Mouse (Mus musculus) heart, embryonic 16.5 days (tissue): Measurements from ENCODE around the gene Helb. TPM values are rescaled to one million over a fixed set of nuclear protein-coding genes. Genes with fewer than 3 reads are reported as not detected.
A peak's percentile ranks its signal among the peaks of the same experiment; 100 is the strongest.

Source experiments
- ATAC-seq: fragments of 200-750 bp; cut with Nextera tagmentation; replicated peaks from 2 replicates; pipeline ENCODE4 v1.8.0; 2017; ENCODE audit warnings: moderate number of reproducible peaks; ENCODE audit not compliant: insufficient read depth, low FRiP score; ENCODE audit errors: extremely low read depth
- H3K27ac ChIP-seq: fragments of 300-500 bp; sonication (generic); 2 replicates; pipeline ENCODE4 v1.5.1; 2014; ENCODE audit warnings: mild to moderate bottlenecking, low read length, control low read depth, moderate library complexity
- H3K27me3 ChIP-seq: fragments of 300-500 bp; sonication (generic); 2 replicates; pipeline ENCODE4 v1.6.1; 2014; ENCODE audit warnings: low read length, mixed read lengths; ENCODE audit not compliant: control insufficient read depth, insufficient read depth
- H3K36me3 ChIP-seq: fragments of 300-500 bp; sonication (generic); 2 replicates; pipeline ENCODE4 v1.6.1; 2014; ENCODE audit not compliant: control insufficient read depth, insufficient read depth
- H3K4me1 ChIP-seq: fragments of 300-500 bp; sonication (generic); 2 replicates; pipeline ENCODE4 v1.6.1; 2014; ENCODE audit warnings: low read length, mixed read lengths; ENCODE audit not compliant: control insufficient read depth, insufficient read depth
- H3K4me2 ChIP-seq: fragments of 300-500 bp; sonication (generic); 2 replicates; pipeline ENCODE4 v1.6.1; 2014; ENCODE audit warnings: low read depth, mild to moderate bottlenecking, control low read depth, low read length
- H3K4me3 ChIP-seq: fragments of 300-500 bp; sonication (generic); 2 replicates; pipeline ENCODE4 v1.5.1; 2014; ENCODE audit warnings: mild to moderate bottlenecking, control low read depth, low read length
- H3K9ac ChIP-seq: fragments of 300-500 bp; sonication (generic); 2 replicates; pipeline ENCODE4 v1.6.1; 2014; ENCODE audit warnings: low read length, control low read depth
- H3K9me3 ChIP-seq: fragments of 300-500 bp; sonication (generic); replicated peaks from 2 replicates; pipeline ENCODE4 v1.6.1; 2016; ENCODE audit warnings: low read length; ENCODE audit not compliant: control insufficient read depth
- WGBS: fragments of 180-500 bp; shearing (Covaris S2); extraction: QIAGEN DNeasy Blood & Tissue Kit; methylation state at CpG from one replicate; pipeline ENCODE4 v1.1.7; 2014; 5-methylcytosine and 5-hydroxymethylcytosine counted together
- polyA plus RNA-seq: library from polyadenylated mRNA; unstranded; fragments of >200 nt; fragmentation: Nextera tagmentation; extraction: Ambion mirVana; gene quantifications from 2 replicates; pipeline ENCODE4 v1.2.1, GENCODE M21; 2015

Gene Helb
- polyA plus RNA-seq, 1 experiment from 2014 or later = 9.1 TPM

GRCm38 (mm10) chr10:120100806-120101205, 12.0 kb downstream of the Helb start:
- H3K27me3 ChIP-seq = no peaks in the 10 kb centered on the region
- H3K27ac ChIP-seq = no peak overlapping the region
- no peak overlapping the region for H3K9ac ChIP-seq
- peaks cover 5% of the 10 kb centered on the region for H3K4me1 ChIP-seq
- no peak overlapping the region for H3K4me3 ChIP-seq
- WGBS = 92% methylated on average over 1 of the region's 1 CpGs
- no peak overlapping the region for H3K4me2 ChIP-seq
- H3K9me3 ChIP-seq = no peaks in the 10 kb centered on the region
- ATAC-seq = no peak
- peaks cover 31% of the 10 kb centered on the region for H3K36me3 ChIP-seq

- no peaks in the 10 kb centered on the region for H3K9me3 ChIP-seq
- H3K27ac ChIP-seq = no peak overlapping the region
- peaks cover 30% of the 10 kb centered on the region for H3K36me3 ChIP-seq
- H3K4me1 ChIP-seq = no peaks in the 10 kb centered on the region
- no peaks in the 10 kb centered on the region for H3K27me3 ChIP-seq
- ATAC-seq = no peak
- H3K4me2 ChIP-seq = no peak overlapping the region
- WGBS = 88% methylated on average over 5 of the region's 5 CpGs
- H3K9ac ChIP-seq = no peak overlapping the region
- H3K4me3 ChIP-seq = no peak overlapping the region
These were observed 15.2 kb downstream of the Helb start for GRCm38 (mm10) chr10:120097564-120097963.

- H3K4me1 ChIP-seq = no peaks in the 10 kb centered on the region
- no peak overlapping the region for H3K27ac ChIP-seq
- no peak overlapping the region for H3K9ac ChIP-seq
- H3K9me3 ChIP-seq = no peaks in the 10 kb centered on the region
- 95% methylated on average over 5 of the region's 5 CpGs for WGBS
- no peak overlapping the region for H3K4me3 ChIP-seq
- H3K4me2 ChIP-seq = no peak overlapping the region
- H3K36me3 ChIP-seq = peaks cover 42% of the 10 kb centered on the region
- H3K27me3 ChIP-seq = no peaks in the 10 kb centered on the region
- no peak for ATAC-seq
These were observed 17.1 kb downstream of the Helb start for GRCm38 (mm10) chr10:120095716-120096115.

- no peak overlapping the region for H3K9ac ChIP-seq
- H3K4me1 ChIP-seq = no peaks in the 10 kb centered on the region
- H3K27me3 ChIP-seq = no peaks in the 10 kb centered on the region
- no peak overlapping the region for H3K4me2 ChIP-seq
- no peak for ATAC-seq
- no peaks in the 10 kb centered on the region for H3K9me3 ChIP-seq
- no peak overlapping the region for H3K27ac ChIP-seq
- H3K4me3 ChIP-seq = no peak overlapping the region
- peaks cover 39% of the 10 kb centered on the region for H3K36me3 ChIP-seq
- 91% methylated on average over 9 of the region's 9 CpGs for WGBS
These were observed 17.7 kb downstream of the Helb start for GRCm38 (mm10) chr10:120095136-120095535.

GRCm38 (mm10) chr10:120092548-120092947, 20.2 kb downstream of the Helb start:
- WGBS = 83% methylated on average over 12 of the region's 12 CpGs
- Histone ChIP-seq H3K9ac (no peak overlapping the region), H3K9me3 (no peaks in the 10 kb centered on the region), H3K27ac (no peak overlapping the region), H3K4me3 (no peak overlapping the region), H3K4me2 (no peak overlapping the region), H3K4me1 (no peaks in the 10 kb centered on the region), H3K27me3 (no peaks in the 10 kb centered on the region), H3K36me3 (peaks cover 38% of the 10 kb centered on the region)
- no peak for ATAC-seq

- Histone ChIP-seq H3K4me1 (no peaks in the 10 kb centered on the region), H3K4me3 (no peak overlapping the region), H3K27ac (no peak overlapping the region), H3K27me3 (no peaks in the 10 kb centered on the region), H3K9ac (no peak overlapping the region), H3K4me2 (no peak overlapping the region), H3K9me3 (no peaks in the 10 kb centered on the region), H3K36me3 (no peaks in the 10 kb centered on the region)
- no peak for ATAC-seq
- WGBS = 79% methylated on average over 3 of the region's 3 CpGs
These were observed 34.9 kb downstream of the Helb start for GRCm38 (mm10) chr10:120077850-120078249.

GRCm38 (mm10) chr10:120066319-120066718, 46.5 kb downstream of the Helb start:
- WGBS = 93% methylated on average over 10 of the region's 10 CpGs
- Histone ChIP-seq H3K27ac (no peak overlapping the region), H3K36me3 (no peaks in the 10 kb centered on the region), H3K9me3 (no peaks in the 10 kb centered on the region), H3K4me2 (no peak overlapping the region), H3K4me3 (no peak overlapping the region), H3K27me3 (no peaks in the 10 kb centered on the region), H3K9ac (no peak overlapping the region), H3K4me1 (no peaks in the 10 kb centered on the region)
- ATAC-seq = no peak

- no peak for ATAC-seq
- Histone ChIP-seq H3K4me2 (no peak overlapping the region), H3K9me3 (no peaks in the 10 kb centered on the region), H3K4me1 (peaks cover 4% of the 10 kb centered on the region; the same call in 1 of the 2 replicates), H3K4me3 (no peak overlapping the region), H3K9ac (no peak overlapping the region), H3K27me3 (no peaks in the 10 kb centered on the region), H3K27ac (no peak overlapping the region), H3K36me3 (no peaks in the 10 kb centered on the region)
- 21% methylated on average over 5 of the region's 5 CpGs for WGBS
These were observed 48.4 kb downstream of the Helb start for GRCm38 (mm10) chr10:120064424-120064823.

- peak overlapping the region; percentile 18; the same call in 1 of the 2 replicates for H3K4me3 ChIP-seq
- H3K36me3 ChIP-seq = no peaks in the 10 kb centered on the region
- peaks cover 4% of the 10 kb centered on the region; the same call in 1 of the 2 replicates for H3K4me1 ChIP-seq
- no peak for ATAC-seq
- H3K27me3 ChIP-seq = no peaks in the 10 kb centered on the region
- peak overlapping the region; percentile 48; the same call in 1 of the 2 replicates for H3K4me2 ChIP-seq
- no peak overlapping the region for H3K9ac ChIP-seq
- H3K9me3 ChIP-seq = no peaks in the 10 kb centered on the region
- WGBS = 61% methylated on average over 24 of the region's 24 CpGs
- H3K27ac ChIP-seq = no peak overlapping the region
These were observed 51.3 kb downstream of the Helb start for GRCm38 (mm10) chr10:120061238-120062130.
